Mouse (Mus musculus): Measurements from ENCODE around the gene Fnd3c2. TPM values are rescaled to one million over a fixed set of nuclear protein-coding genes. Genes with fewer than 3 reads are reported as not detected.
"Not testable (repeated sequence)": the region's sequence is repeated elsewhere in the genome, so short reads cannot be mapped to it uniquely, and the experiment has no call there.

The Fnd3c2 gene
- total RNA-seq (2022), result not detected

- no peak for DNase-seq (ENCODE audit: low spot score)
Observed at GRCm38 (mm10) chrX:106255276-106255675, at the start of gene Fnd3c2. Fnd3c2 (minus strand) TSS chrX:106255376.

- DNase-seq (ENCODE audit: low spot score), result no peak
Observed at GRCm38 (mm10) chrX:106284441-106284840, 29.3 kb upstream of the Fnd3c2 start.

- no peak for DNase-seq (ENCODE audit: low spot score)
Observed at GRCm38 (mm10) chrX:106221058-106221457, 34.1 kb downstream of the Fnd3c2 start, which contains the start of gene Taf9b. Taf9b (minus strand) TSS chrX:106221158.

- DNase-seq (ENCODE audit: low spot score), result peak; percentile 52
Observed at GRCm38 (mm10) chrX:106219171-106220032, 35.8 kb downstream of the Fnd3c2 start.

- DNase-seq (ENCODE audit: low spot score), result no peak
Observed at GRCm38 (mm10) chrX:106209100-106209499, 46.1 kb downstream of the Fnd3c2 start.

DNA sequence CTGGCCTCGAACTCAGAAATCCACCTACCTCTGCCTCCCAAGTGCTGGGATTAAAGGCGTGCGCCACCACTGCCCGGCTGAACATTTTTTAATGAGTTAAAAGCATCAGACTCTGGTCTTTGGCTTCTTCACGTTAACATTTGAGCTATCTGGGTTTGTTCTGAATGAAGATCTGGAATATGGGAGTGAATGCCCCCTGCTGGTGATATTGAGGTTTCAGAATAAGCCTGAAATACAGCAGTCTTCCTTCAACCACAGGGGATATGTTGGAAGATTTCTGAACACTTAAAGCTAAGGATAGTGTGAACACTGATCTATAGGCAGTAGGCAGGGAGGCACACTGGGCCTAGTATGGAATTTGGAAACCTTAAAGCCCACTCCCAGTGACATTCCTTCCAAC, 56.3 kb downstream of the Fnd3c2 start:
- no peak for DNase-seq (ENCODE audit: low spot score)

DNA sequence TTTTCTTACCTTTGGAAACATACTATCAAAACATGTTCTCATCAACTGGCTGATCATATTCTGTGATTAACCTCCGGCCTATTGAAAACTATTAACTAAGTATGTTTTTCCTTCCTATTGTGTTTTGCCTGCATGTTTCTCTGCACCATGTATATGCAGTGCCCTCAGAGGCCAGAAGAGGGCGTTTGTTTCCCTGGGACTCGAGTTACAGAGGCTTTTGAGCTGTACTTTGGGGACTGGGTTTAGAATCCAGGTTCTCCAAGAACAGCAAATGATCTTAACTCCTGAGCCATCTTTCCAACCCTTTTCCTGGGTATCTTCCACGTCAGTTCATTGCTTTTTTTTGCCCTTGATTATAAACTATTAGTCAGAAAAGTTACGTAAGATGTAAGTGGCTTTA, 57.9 kb downstream of the Fnd3c2 start:
- no peak for DNase-seq (ENCODE audit: low spot score)

DNA sequence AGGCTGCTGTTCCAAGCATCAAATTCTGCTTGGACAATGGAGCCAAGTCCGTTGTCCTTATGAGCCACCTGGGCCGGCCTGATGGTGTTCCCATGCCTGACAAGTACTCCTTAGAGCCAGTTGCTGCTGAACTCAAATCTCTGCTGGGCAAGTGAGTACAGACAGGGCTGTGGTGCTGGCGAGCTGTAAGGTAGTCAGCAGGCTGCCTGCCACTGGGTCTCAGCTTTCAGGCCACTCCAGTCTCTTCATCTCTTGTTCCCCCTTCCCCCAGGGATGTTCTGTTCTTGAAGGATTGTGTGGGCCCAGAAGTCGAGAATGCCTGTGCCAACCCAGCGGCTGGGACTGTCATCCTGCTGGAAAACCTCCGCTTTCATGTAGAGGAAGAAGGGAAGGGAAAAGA, 60.8 kb downstream of the Fnd3c2 start:
- not testable (repeated sequence) for DNase-seq (ENCODE audit: low spot score)

GRCm38 (mm10) chrX:106190091-106190490, 65.1 kb downstream of the Fnd3c2 start:
- no peak for DNase-seq (ENCODE audit: low spot score)

GRCm38 (mm10) chrX:106189356-106189755, 65.8 kb downstream of the Fnd3c2 start:
- DNase-seq (ENCODE audit: low spot score), result no peak

- DNase-seq (ENCODE audit: low spot score), result no peak
Observed at GRCm38 (mm10) chrX:106187737-106188136, 67.4 kb downstream of the Fnd3c2 start.

DNA sequence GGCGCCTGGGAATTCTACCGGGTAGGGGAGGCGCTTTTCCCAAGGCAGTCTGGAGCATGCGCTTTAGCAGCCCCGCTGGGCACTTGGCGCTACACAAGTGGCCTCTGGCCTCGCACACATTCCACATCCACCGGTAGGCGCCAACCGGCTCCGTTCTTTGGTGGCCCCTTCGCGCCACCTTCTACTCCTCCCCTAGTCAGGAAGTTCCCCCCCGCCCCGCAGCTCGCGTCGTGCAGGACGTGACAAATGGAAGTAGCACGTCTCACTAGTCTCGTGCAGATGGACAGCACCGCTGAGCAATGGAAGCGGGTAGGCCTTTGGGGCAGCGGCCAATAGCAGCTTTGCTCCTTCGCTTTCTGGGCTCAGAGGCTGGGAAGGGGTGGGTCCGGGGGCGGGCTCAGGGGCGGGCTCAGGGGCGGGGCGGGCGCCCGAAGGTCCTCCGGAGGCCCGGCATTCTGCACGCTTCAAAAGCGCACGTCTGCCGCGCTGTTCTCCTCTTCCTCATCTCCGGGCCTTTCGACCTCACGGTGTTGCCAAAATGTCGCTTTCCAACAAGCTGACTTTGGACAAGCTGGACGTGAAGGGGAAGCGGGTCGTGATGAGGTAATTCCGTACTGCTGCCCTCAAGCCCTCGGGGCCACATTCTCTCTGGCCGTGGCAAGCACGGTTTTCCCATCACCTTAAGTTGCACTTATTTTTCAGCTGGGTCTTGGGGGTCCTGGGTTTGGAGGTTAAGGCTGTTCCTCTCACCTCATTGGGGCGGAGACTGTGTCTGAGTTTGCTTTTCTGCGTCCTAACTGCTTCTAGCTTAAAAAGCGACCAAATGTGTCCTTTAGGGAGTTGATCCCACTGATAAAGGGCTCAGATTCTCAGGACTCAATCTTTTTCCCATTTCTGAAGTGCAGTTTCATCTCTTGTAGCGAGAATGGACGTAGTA, 68.2 kb downstream of the Fnd3c2 start, which contains the start of gene Pgk1:
Pgk1 (plus strand) TSS at position 388 of the 937 bp plus-strand sequence.
- DNase-seq (ENCODE audit: low spot score), result peak; percentile 92

DNA sequence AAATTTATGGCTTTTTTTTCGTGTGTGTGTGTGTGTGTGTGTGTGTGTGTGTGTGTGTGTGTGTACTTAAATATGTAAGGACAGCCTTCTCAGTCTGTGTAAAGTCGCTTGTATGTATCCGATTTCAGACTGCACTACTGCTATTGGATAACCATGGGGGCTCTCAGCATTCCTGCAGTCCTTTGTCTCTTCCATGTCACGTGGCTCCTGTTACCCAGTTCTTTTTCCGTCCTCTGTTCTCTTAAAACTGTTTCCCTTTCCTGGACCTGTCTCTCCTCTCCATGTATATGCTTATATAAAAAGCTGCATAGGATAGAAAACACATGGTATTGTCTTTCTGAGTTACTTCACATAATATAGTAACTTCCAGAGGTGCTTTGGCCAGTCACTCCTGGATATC, 69.5 kb downstream of the Fnd3c2 start:
- no peak for DNase-seq (ENCODE audit: low spot score)

Other genes starting within 250 kb of the Fnd3c2 start
- gene Magt1, start 243.5 kb downstream of the Fnd3c2 start, total RNA-seq (2022), result 10 to 100 TPM; 38.8 to 55.3 (median 46.9) TPM
- 1,000 to 10,000 TPM; 1,695 to 2,076 (median 1,892) TPM for gene Cox7b, start 239.7 kb downstream of the Fnd3c2 start, total RNA-seq (2022)
- 1 to 10 TPM; 5.2 to 6.9 (median 6.2) TPM for gene Atp7a, start 228.1 kb downstream of the Fnd3c2 start, total RNA-seq (2022)
- gene Tlr13, start 112.2 kb downstream of the Fnd3c2 start, total RNA-seq (2022), result 1 to 10 TPM; 1.1 to 2.2 (median 1.1) TPM
- gene Pgk1, start 68.3 kb downstream of the Fnd3c2 start, total RNA-seq (2022), result 100 to 1,000 TPM; 423 to 432 (median 428) TPM
- gene Taf9b, start 34.2 kb downstream of the Fnd3c2 start, total RNA-seq (2022), result 10 to 100 TPM in 2 of 4 experiments, 1 to 10 TPM in 2; 7.0 to 12.5 (median 10.6) TPM
- not detected for gene Fndc3c1, start 230.0 kb upstream of the Fnd3c2 start, total RNA-seq (2022)

All from heart, adult 8-10 months (tissue).